Mouse (Mus musculus) layer of hippocampus, postnatal 14 days (tissue): ENCODE results near the gene Slit3. TPM values are rescaled to one million over a fixed set of nuclear protein-coding genes. Genes with fewer than 3 reads are reported as not detected.
A peak's percentile ranks its signal among the peaks of the same experiment; 100 is the strongest.

Source experiments
- DNase-seq, 2 experiments: peaks; one replicate each; pipeline ENCODE4 v3.0.0; 2021 to 2022; ENCODE audit warnings: low spot score in 2 of 2, mixed read lengths in 1 of 2
- total RNA-seq, 2 experiments: library from RNA; stranded (reverse); gene quantifications; 2 replicates each; pipeline ENCODE4 v1.2.3; 2021

The Slit3 gene
- total RNA-seq, 2 experiments from 2014 or later = 109 to 110 TPM

- no peak for DNase-seq
Measured at GRCm38 (mm10) chr11:35340752-35341151, 219.7 kb downstream of the Slit3 start.

GRCm38 (mm10) chr11:35342486-35342885, 221.5 kb downstream of the Slit3 start:
- no peak for DNase-seq

DNA sequence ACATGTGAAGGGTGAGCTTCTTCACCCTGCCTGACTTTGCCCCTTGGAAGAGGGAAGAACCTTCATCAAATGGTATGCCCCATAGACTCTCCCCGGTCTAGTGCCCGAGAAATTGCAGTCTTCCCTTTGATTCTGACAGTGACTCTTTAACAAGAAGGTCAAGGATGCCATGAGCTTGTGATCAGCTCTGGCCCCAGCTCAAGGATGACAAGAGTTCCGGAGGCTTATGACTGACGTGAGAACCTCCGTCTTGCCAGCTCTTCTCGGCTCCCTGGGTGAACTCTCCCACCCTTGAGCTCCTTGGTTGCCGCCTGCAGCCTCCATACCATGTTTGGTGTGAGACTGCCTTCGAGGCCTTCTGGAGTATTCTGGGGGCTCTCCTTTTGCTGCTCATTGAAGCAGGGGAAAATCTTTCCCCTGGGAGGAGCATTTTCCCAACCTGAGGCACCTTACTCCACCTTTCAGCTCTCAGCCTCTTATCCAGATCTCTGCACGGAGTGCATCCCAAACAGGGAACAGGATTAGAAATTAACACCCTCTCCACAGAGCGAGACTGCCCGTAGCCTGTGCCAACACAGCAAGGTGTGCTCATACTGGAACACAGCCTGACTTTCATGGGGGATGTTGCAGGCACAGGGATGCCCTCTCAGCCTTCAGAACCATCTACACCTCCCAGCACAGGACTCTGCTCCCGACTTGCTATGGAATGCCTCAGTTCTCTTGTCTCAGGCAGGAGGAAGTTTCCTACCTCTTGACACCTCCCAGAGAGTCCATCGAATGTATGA, 224.9 kb downstream of the Slit3 start:
- no peak for DNase-seq

DNA sequence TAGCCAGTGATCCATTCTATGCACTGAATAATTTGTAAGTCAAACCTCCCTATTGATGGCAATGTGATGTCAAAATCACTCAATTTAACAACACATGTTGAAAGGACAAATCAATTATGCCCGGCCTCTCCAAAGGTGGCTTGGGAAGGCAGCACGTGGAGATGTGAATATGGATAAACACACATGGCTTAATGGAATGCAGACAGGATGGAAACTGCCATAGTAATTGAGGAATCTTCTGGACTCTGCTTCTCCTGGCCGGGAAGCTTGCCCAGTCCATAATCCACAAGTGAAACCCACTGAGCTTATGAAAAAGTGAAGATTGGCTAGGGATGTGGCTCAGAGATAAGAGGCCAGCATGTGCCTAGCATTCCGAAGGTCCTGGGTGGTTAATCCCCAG, 227.1 kb downstream of the Slit3 start:
- DNase-seq = no peak

- no peak for DNase-seq
Measured at GRCm38 (mm10) chr11:35350968-35351367, 229.9 kb downstream of the Slit3 start.

- DNase-seq = no peak
Measured at GRCm38 (mm10) chr11:35351376-35351775, 230.4 kb downstream of the Slit3 start.

- no peak for DNase-seq
Measured at GRCm38 (mm10) chr11:35355811-35356210, 234.8 kb downstream of the Slit3 start.

- peak in 1 of 2 experiments; percentile 47 for DNase-seq
Measured at GRCm38 (mm10) chr11:35361071-35361470, 240.0 kb downstream of the Slit3 start.

DNA sequence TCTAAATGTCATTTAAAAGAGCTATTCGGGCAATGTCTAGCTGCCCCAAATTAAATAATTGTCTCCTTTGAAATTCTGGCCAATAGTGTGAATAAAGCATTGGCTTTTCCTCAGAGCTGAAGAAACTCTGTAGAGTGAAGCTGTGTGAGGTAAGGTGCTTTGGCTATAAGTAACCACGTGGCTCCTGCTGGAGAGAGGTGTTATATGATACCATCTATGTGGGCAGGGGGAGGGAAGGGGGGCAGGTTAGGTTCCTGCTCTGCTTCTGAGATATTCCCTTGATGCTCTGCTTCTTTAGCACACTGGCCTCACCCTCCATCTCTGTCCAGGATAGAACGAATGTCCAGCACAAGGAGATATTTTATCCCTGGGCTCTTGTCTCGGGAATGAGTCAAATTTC, 242.0 kb downstream of the Slit3 start:
- DNase-seq = no peak

- no peak for DNase-seq
Measured at GRCm38 (mm10) chr11:35364469-35364868, 243.4 kb downstream of the Slit3 start.

DNA sequence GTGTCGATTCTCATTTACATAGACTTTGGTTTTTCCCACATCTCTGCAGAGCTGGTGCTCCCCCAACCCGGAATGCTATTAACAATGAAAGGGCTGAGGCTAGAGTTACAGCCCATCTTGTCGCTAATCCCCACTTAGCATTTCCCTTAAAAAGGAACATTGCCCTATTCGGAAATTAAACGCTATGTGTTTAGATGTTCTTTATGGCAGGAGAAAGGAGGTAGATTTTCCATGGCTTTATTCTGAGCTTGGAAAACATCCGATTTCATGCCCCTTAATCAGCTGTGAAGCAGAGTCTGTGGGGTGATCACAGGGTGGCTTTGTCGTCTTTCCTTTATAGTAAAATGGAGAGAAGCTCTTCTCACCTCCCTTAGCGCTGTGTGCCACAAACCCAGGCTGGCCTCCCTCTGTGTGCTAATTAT, 244.5 kb downstream of the Slit3 start:
- DNase-seq = no peak

- DNase-seq = no peak
Measured at GRCm38 (mm10) chr11:35366611-35367010, 245.6 kb downstream of the Slit3 start.

GRCm38 (mm10) chr11:35367248-35367647, 246.2 kb downstream of the Slit3 start:
- DNase-seq = no peak

- no peak for DNase-seq
Measured at GRCm38 (mm10) chr11:35369964-35370363, 248.9 kb downstream of the Slit3 start.

DNA sequence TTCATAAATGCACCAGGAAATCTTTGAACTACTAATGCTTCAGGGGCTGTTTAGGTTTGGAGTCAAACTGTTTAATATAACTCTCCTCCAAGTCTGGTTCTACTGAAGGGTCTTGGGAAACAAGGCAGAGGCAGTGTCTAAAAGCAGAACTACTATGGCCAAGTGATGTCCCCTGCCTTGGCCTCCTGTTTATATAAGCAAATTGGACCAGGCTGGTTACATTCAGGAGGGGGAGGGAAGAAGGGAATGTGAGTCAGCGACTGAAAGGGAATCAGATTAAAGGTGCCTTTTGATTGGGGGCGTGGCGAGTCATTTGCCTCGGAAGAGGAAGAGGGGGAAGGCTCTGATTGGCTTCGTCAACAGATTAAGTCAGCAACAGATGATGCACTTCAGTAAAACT, 249.7 kb downstream of the Slit3 start:
- no peak for DNase-seq

DNA sequence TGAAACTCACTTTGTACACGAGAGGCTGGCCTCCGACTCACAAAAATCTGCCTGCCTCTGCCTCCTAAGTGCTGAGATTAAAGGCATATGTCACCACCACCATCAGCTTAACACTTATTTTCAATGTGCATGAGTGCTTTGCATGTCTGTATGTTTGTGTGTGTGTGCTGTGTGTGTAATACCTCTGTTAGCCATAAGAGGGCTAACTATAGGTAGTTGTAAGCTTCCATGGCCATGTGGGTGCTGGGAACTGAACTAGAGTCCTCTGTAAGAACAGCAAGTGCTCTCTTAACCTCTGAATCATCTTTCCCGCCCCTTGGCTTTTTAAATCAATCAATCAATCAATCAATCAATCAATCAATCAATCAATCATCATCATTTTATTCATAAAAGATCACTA, 251.4 kb downstream of the Slit3 start:
- no peak for DNase-seq

DNA sequence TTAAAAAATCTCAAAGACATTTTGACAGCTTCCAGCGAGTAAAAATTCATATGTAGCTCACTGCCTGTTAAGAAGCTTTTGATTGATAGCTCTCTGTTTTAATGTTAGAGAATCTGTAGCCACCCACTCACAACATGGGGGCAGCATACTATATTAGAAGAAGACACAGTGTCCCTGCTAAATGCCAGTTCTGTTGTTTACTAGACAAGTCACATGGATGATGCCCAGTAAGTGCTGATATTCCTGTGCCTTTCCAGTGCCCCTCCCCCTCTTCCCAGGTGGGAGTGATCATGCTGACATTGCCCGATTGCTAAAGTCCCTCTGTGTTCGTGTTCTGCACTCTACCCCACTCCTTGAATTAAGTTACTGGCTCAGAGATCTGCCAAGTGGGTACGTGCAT, 254.0 kb downstream of the Slit3 start:
- DNase-seq = peak; percentile 58 to 79

GRCm38 (mm10) chr11:35378802-35379201, 257.8 kb downstream of the Slit3 start:
- no peak for DNase-seq

GRCm38 (mm10) chr11:35379407-35379806, 258.4 kb downstream of the Slit3 start:
- no peak for DNase-seq

DNA sequence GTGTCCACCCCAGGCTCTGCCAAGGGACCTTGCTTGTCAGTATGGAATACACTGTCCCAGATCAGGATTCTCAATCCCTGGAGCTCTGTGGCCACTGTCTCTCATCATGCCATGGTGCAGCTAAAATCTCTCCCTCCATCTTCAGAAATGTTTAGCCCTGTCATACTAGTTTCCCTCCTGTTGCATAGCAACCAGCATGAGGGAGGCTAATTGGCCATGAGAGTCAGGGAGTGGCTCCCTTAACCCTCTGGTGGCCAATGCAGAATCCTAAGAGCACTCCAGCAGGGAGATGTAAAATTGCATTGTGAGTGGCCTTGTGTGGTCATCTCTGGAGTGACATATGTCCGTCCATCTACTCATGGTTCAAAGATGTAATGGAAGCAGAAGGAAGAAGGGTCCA, 259.7 kb downstream of the Slit3 start:
- DNase-seq = no peak

- DNase-seq = no peak
Measured at GRCm38 (mm10) chr11:35385444-35385843, 264.4 kb downstream of the Slit3 start.

GRCm38 (mm10) chr11:35387826-35388225, 266.8 kb downstream of the Slit3 start:
- no peak for DNase-seq

- DNase-seq = no peak
Measured at GRCm38 (mm10) chr11:35388471-35388870, 267.4 kb downstream of the Slit3 start.
